Mouse (Mus musculus) megakaryocyte-erythroid progenitor cell, adult 5-6 weeks (primary cell): ENCODE measurements at regions not wholly inside any gene's neighbourhood (a gene's known extent, or its start where the extent isn't known, plus 50 kb on each side); places are given as distances from the start of the nearest gene placed in this dataset.

Experiments
- ATAC-seq: replicated peaks from 2 replicates; pipeline ENCODE4 v1.8.0; 2016; ENCODE audit warnings: mild to moderate bottlenecking, inconsistent platforms; ENCODE audit not compliant: severe bottlenecking, poor library complexity, low FRiP score, low TSS enrichment

- no peak for ATAC-seq
Measured at GRCm38 (mm10) chr15:37061501-37061900, 53.9 kb upstream of the Zfp706 start.

DNA sequence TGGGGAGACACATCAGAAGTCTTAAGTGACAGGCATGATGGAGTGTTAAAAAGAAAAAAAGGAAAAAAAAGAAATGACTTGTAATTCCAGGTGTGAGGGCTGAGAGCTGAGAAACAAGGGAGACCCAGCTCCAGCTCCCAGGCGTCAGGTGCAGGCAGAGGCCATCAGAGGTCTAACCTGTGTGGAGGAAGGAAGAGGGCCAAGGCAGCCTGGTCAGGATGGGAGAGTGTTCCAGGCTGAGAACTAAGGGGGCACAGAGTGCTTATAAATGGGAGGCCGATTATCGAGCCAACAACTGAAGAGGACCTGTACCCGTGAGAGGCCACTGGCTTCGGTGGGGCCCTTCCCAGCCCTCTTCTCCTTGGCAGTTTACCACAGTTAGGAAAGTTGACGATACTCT, 53.3 kb upstream of the Zfp706 start:
- no peak for ATAC-seq
